Mouse (Mus musculus) limb, embryonic 15.5 days (tissue): Measurements from ENCODE around the gene Nrbp1. TPM values are rescaled to one million over a fixed set of nuclear protein-coding genes. Genes with fewer than 3 reads are reported as not detected.
A peak's percentile ranks its signal among the peaks of the same experiment; 100 is the strongest.

ENCODE experiments used
- ATAC-seq: fragments of 200-750 bp; cut with Nextera tagmentation; 2 replicates; pipeline ENCODE4 v1.8.0; 2017; ENCODE audit warnings: low read depth, moderate TSS enrichment; ENCODE audit not compliant: insufficient number of reproducible peaks, low FRiP score, low TSS enrichment
- H3K27ac ChIP-seq: fragments of 300-500 bp; sonication (generic); 2 replicates; pipeline ENCODE4 v1.5.1; 2015; ENCODE audit warnings: moderate library complexity, mild to moderate bottlenecking, inconsistent platforms
- H3K27me3 ChIP-seq: fragments of 300-500 bp; sonication (generic); 2 replicates; pipeline ENCODE4 v1.6.1; 2015; ENCODE audit warnings: inconsistent platforms
- H3K36me3 ChIP-seq: fragments of 300-500 bp; sonication (generic); 2 replicates; pipeline ENCODE4 v1.6.1; 2015; ENCODE audit warnings: inconsistent platforms
- H3K4me1 ChIP-seq: fragments of 300-500 bp; sonication (generic); 2 replicates; pipeline ENCODE4 v1.6.1; 2015; ENCODE audit warnings: inconsistent platforms
- H3K4me2 ChIP-seq: fragments of 300-500 bp; sonication (generic); 2 replicates; pipeline ENCODE4 v1.6.1; 2015; ENCODE audit warnings: mild to moderate bottlenecking, inconsistent platforms
- H3K4me3 ChIP-seq: fragments of 300-500 bp; sonication (generic); 2 replicates; pipeline ENCODE4 v1.5.1; 2015; ENCODE audit warnings: mild to moderate bottlenecking, inconsistent platforms
- H3K9ac ChIP-seq: fragments of 300-500 bp; sonication (generic); 2 replicates; pipeline ENCODE4 v1.6.1; 2015; ENCODE audit warnings: inconsistent platforms
- H3K9me3 ChIP-seq: fragments of 300-500 bp; sonication (generic); 2 replicates; pipeline ENCODE4 v1.6.1; 2016; ENCODE audit warnings: inconsistent platforms
- WGBS: fragments of 180-500 bp; shearing (Covaris S2); methylation state at CpG from one replicate; pipeline ENCODE4 v1.1.7; 2015; 5-methylcytosine and 5-hydroxymethylcytosine counted together
- polyA plus RNA-seq: library from polyadenylated mRNA; unstranded; fragments of >200 nt; fragmentation: Nextera tagmentation; extraction: Ambion mirVana; gene quantifications from 2 replicates; pipeline ENCODE4 v1.2.1, GENCODE M21; 2015

The Nrbp1 gene
- polyA plus RNA-seq, 1 experiment from 2014 or later = 167 TPM

GRCm38 (mm10) chr5:31219070-31219469 is 21.6 kb upstream of the Nrbp1 start:
- 0% methylated on average over 2 of the region's 2 CpGs for WGBS
- Histone ChIP-seq H3K9ac (no peak overlapping the region), H3K27me3 (no peaks in the 10 kb centered on the region), H3K36me3 (0 out of 2 replicates have a peak, but pooled peaks cover 2% of the 10 kb centered on the region), H3K4me2 (peak overlapping the region; percentile 78), H3K4me1 (peaks cover 16% of the 10 kb centered on the region; the same call in 1 of the 2 replicates), H3K9me3 (no peaks in the 10 kb centered on the region), H3K4me3 (peak overlapping the region; percentile 99), H3K27ac (no peak overlapping the region)
- ATAC-seq = no peak

GRCm38 (mm10) chr5:31219474-31219873 is 21.2 kb upstream of the Nrbp1 start:
- Histone ChIP-seq H3K4me1 (peaks cover 16% of the 10 kb centered on the region; the same call in 1 of the 2 replicates), H3K4me2 (peak overlapping the region; percentile 78), H3K27ac (peak overlapping the region; percentile 93), H3K9ac (peak overlapping the region; percentile 92), H3K9me3 (no peaks in the 10 kb centered on the region), H3K4me3 (peak overlapping the region; percentile 99), H3K27me3 (no peaks in the 10 kb centered on the region), H3K36me3 (0 out of 2 replicates have a peak, but pooled peaks cover 2% of the 10 kb centered on the region)
- WGBS = 1% methylated on average over 11 of the region's 11 CpGs
- no peak for ATAC-seq

GRCm38 (mm10) chr5:31219911-31220447 is 20.7 kb upstream of the Nrbp1 start:
- Histone ChIP-seq H3K9me3 (no peaks in the 10 kb centered on the region), H3K27me3 (no peaks in the 10 kb centered on the region), H3K36me3 (no peaks in the 10 kb centered on the region), H3K9ac (peak overlapping the region; percentile 92), H3K4me1 (peaks cover 16% of the 10 kb centered on the region; the same call in 1 of the 2 replicates), H3K27ac (peak overlapping the region; percentile 93), H3K4me2 (peak overlapping the region; percentile 78), H3K4me3 (peak overlapping the region; percentile 99)
- under 1% methylated on average over 40 of the region's 40 CpGs for WGBS
- ATAC-seq = peak; percentile 46

- peak; percentile 95 for ATAC-seq
- H3K9me3 ChIP-seq = no peaks in the 10 kb centered on the region
- peak within 1 kb of the TSS; percentile 92 for H3K9ac ChIP-seq
- peak within 1 kb of the TSS; percentile 78 for H3K4me2 ChIP-seq
- H3K4me1 ChIP-seq = peaks cover 16% of the 10 kb centered on the region; the same call in 1 of the 2 replicates
- H3K27me3 ChIP-seq = no peaks in the 10 kb centered on the region
- H3K4me3 ChIP-seq = peak within 1 kb of the TSS; percentile 99
- under 1% methylated on average over 70 of the region's 70 CpGs for WGBS
- peak within 1 kb of the TSS; percentile 93 for H3K27ac ChIP-seq
- no peaks in the 10 kb centered on the region for H3K36me3 ChIP-seq
Measured at GRCm38 (mm10) chr5:31220448-31221303, 20.0 kb upstream of the Nrbp1 start, which contains the start of gene Ppm1g. Gene Ppm1g (minus strand): TSS chr5:31220687.

GRCm38 (mm10) chr5:31221304-31221945 is 19.2 kb upstream of the Nrbp1 start:
- H3K9ac ChIP-seq = peak overlapping the region; percentile 68
- ATAC-seq = no peak
- 14% methylated on average over 11 of the region's 11 CpGs for WGBS

GRCm38 (mm10) chr5:31222696-31223095 is 18.0 kb upstream of the Nrbp1 start:
- H3K4me2 ChIP-seq = no peak overlapping the region
- no peak overlapping the region for H3K9ac ChIP-seq
- 88% methylated on average over 9 of the region's 9 CpGs for WGBS
- H3K27me3 ChIP-seq = no peaks in the 10 kb centered on the region
- no peak overlapping the region for H3K4me3 ChIP-seq
- no peak for ATAC-seq
- H3K4me1 ChIP-seq = peaks cover 16% of the 10 kb centered on the region; the same call in 1 of the 2 replicates
- H3K9me3 ChIP-seq = no peaks in the 10 kb centered on the region
- H3K36me3 ChIP-seq = no peaks in the 10 kb centered on the region
- no peak overlapping the region for H3K27ac ChIP-seq

More at GRCm38 (mm10) chr5:31221304-31221945, 19.2 kb upstream of the Nrbp1 start:
- H3K4me2 ChIP-seq = peak overlapping the region; percentile 78
- H3K9me3 ChIP-seq = no peaks in the 10 kb centered on the region
- H3K36me3 ChIP-seq = no peaks in the 10 kb centered on the region
- H3K4me3 ChIP-seq = peak overlapping the region; percentile 99
- H3K27me3 ChIP-seq = no peaks in the 10 kb centered on the region
- H3K27ac ChIP-seq = peak overlapping the region; percentile 93
- peaks cover 16% of the 10 kb centered on the region; the same call in 1 of the 2 replicates for H3K4me1 ChIP-seq

- no peak overlapping the region for H3K4me2 ChIP-seq
- H3K27me3 ChIP-seq = no peaks in the 10 kb centered on the region
- H3K27ac ChIP-seq = no peak overlapping the region
- no peak for ATAC-seq
- no peaks in the 10 kb centered on the region for H3K9me3 ChIP-seq
- H3K4me3 ChIP-seq = no peak overlapping the region
- no peaks in the 10 kb centered on the region for H3K36me3 ChIP-seq
- H3K9ac ChIP-seq = no peak overlapping the region
- H3K4me1 ChIP-seq = no peaks in the 10 kb centered on the region
- 58% methylated on average over 1 of the region's 1 CpGs for WGBS
Measured at GRCm38 (mm10) chr5:31226641-31227040, 14.0 kb upstream of the Nrbp1 start.

- H3K4me2 ChIP-seq = peak overlapping the region; percentile 77
- no peaks in the 10 kb centered on the region for H3K9me3 ChIP-seq
- H3K4me1 ChIP-seq = peaks cover 6% of the 10 kb centered on the region
- peaks cover 30% of the 10 kb centered on the region for H3K36me3 ChIP-seq
- H3K27me3 ChIP-seq = no peaks in the 10 kb centered on the region
- under 1% methylated on average over 13 of the region's 13 CpGs for WGBS
- peak overlapping the region; percentile 99 for H3K4me3 ChIP-seq
- no peak for ATAC-seq
- H3K9ac ChIP-seq = peak overlapping the region; percentile 99
- peak overlapping the region; percentile 99 for H3K27ac ChIP-seq
Measured at GRCm38 (mm10) chr5:31241522-31242034, 914 bp downstream of the Nrbp1 start.

GRCm38 (mm10) chr5:31242191-31242590 is 1.5 kb downstream of the Nrbp1 start:
- WGBS = 18% methylated on average over 10 of the region's 10 CpGs
- H3K4me1 ChIP-seq = peaks cover 6% of the 10 kb centered on the region
- H3K4me2 ChIP-seq = peak overlapping the region; percentile 77
- H3K4me3 ChIP-seq = peak overlapping the region; percentile 99
- 0 out of 2 replicates have a peak overlapping the region, but pooled peaks have one; percentile 99 for H3K27ac ChIP-seq
- no peaks in the 10 kb centered on the region for H3K27me3 ChIP-seq
- peak overlapping the region; percentile 99; the same call in 1 of the 2 replicates for H3K9ac ChIP-seq
- ATAC-seq = no peak
- H3K9me3 ChIP-seq = no peaks in the 10 kb centered on the region
- H3K36me3 ChIP-seq = peaks cover 36% of the 10 kb centered on the region

GRCm38 (mm10) chr5:31250716-31251115 is 10.1 kb downstream of the Nrbp1 start:
- WGBS = 32% methylated on average over 4 of the region's 4 CpGs
- Histone ChIP-seq H3K27me3 (no peaks in the 10 kb centered on the region), H3K27ac (peak overlapping the region; percentile 44; the same call in 1 of the 2 replicates), H3K4me2 (0 out of 2 replicates have a peak overlapping the region, but pooled peaks have one; percentile 43), H3K4me1 (peaks cover 43% of the 10 kb centered on the region), H3K4me3 (no peak overlapping the region), H3K9me3 (no peaks in the 10 kb centered on the region), H3K9ac (no peak overlapping the region), H3K36me3 (peaks cover 80% of the 10 kb centered on the region)
- ATAC-seq = no peak

- no peaks in the 10 kb centered on the region for H3K9me3 ChIP-seq
- 0 out of 2 replicates have a peak within 1 kb of the TSS, but pooled peaks have one; percentile 15 for H3K9ac ChIP-seq
- WGBS = 14% methylated on average over 47 of the region's 47 CpGs
- ATAC-seq = 0 out of 2 replicates have a peak, but pooled peaks have one; percentile 21
- peaks cover 43% of the 10 kb centered on the region for H3K4me1 ChIP-seq
- peak within 1 kb of the TSS; percentile 67 for H3K27ac ChIP-seq
- H3K4me3 ChIP-seq = peak within 1 kb of the TSS; percentile 35
- peaks cover 76% of the 10 kb centered on the region for H3K36me3 ChIP-seq
- H3K4me2 ChIP-seq = peak within 1 kb of the TSS; percentile 43
- H3K27me3 ChIP-seq = no peaks in the 10 kb centered on the region
Measured at GRCm38 (mm10) chr5:31251541-31252101, 11.0 kb downstream of the Nrbp1 start, which contains the start of gene Krtcap3. Gene Krtcap3 (plus strand): TSS chr5:31251691.
